Mouse (Mus musculus): Measurements from ENCODE around the gene Ip6k3.

GRCm38 (mm10) chr17:27133551-27134141, 33.9 kb downstream of the Ip6k3 start, which contains the start of gene Uqcc2:
- TF ChIP-seq EP300 (IDR thresholded peaks at IDR 0.05): no peak
- TF ChIP-seq CTCF (IDR thresholded peaks at IDR 0.05): peak; percentile 80
